Mouse (Mus musculus): ENCODE measurements around the gene Ppp1r9b. TPM values are rescaled to one million over a fixed set of nuclear protein-coding genes. Genes with fewer than 3 reads are reported as not detected.
"Not testable (repeated sequence)": the region's sequence is repeated elsewhere in the genome, so short reads cannot be mapped to it uniquely, and the experiment has no call there.

Ppp1r9b gene
- polyA plus RNA-seq, 1 experiment from 2014 or later = 5.6 TPM

DNA sequence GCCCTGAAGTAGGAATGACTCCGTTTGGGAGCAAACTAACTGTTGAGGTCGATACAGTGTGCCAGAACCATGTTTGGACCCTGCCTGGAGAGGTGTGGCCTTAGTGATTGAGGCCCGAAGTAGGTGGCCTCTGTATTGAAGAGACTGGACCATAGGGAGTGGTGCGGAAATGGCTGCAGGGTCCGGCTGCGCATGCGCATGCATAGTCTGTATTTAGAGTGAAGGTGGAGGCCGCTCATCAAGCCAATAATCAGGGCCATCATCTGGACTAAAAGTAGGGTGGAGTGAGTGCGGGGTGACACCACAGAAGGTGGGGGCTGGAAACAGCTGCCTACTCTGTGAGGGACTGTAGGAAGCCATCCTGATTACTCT, 33.2 kb upstream of the Ppp1r9b start:
- no peak for ATAC-seq
- H3K4me3 ChIP-seq (ENCODE audit: low read length) = no peak overlapping the region
- peak overlapping the region; percentile 30; the same call in 1 of the 2 replicates for H3K27ac ChIP-seq (ENCODE audit: low read length)
- no peaks in the 10 kb centered on the region for H3K9me3 ChIP-seq (ENCODE audit: control insufficient read depth, low read length)
- no peaks in the 10 kb centered on the region for H3K36me3 ChIP-seq (ENCODE audit: control insufficient read depth, insufficient read depth, low read length)
- 83% methylated on average over 9 of the region's 9 CpGs for WGBS
- peaks cover 16% of the 10 kb centered on the region for H3K4me1 ChIP-seq (ENCODE audit: control insufficient read depth, insufficient read depth, low read length)
- no peaks in the 10 kb centered on the region for H3K27me3 ChIP-seq (replicated peaks; ENCODE audit: control insufficient read depth, insufficient read depth, low read length)
- no peak overlapping the region for H3K4me2 ChIP-seq (ENCODE audit: low read depth, low read length)
- H3K9ac ChIP-seq (ENCODE audit: low read depth, low read length) = peak overlapping the region; percentile 26; the same call in 1 of the 2 replicates

DNA sequence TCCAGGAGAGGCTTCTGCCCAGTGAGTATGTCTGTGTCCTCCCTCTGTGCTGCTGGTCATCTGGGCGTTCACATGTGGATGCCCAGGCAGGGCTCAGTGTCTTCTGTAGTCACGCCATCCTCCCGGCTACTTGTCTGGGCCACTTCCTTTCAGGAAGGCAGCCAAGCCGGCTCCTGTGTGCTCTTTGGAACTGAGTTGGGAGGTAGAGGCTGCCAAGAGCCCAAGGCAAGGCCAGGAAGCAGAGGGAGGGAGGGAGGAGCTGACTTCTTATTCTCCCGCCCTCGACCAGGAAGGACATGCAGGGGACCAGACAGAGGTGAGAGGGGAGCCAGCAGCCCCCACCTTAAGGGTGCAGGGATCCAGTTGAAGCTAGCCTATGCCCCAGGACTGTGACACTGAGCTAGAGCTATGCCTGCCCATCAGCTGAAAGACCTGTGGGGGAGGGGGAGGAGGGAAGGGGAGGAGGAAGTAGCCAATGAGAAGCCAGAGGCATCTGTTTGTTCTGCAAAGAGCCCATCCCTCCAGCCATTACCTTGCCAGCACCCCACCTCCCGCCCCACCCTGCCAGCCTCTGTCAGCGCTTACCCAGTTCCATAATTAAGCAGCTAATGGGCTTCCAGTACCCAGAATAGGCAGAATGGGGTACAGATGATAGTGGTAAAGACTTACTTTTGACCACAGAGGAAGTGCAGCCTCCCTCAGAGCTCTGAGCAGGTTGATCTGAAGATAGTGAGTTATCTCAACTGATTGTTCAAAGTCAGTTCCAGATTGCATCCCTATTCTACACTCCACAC, 32.6 kb upstream of the Ppp1r9b start:
- 9% methylated on average over 8 of the region's 8 CpGs for WGBS
- peaks cover 18% of the 10 kb centered on the region for H3K4me1 ChIP-seq (ENCODE audit: control insufficient read depth, insufficient read depth, low read length)
- no peaks in the 10 kb centered on the region for H3K9me3 ChIP-seq (ENCODE audit: control insufficient read depth, low read length)
- H3K27ac ChIP-seq (ENCODE audit: low read length) = peak overlapping the region; percentile 30; the same call in 1 of the 2 replicates
- no peak overlapping the region for H3K4me3 ChIP-seq (ENCODE audit: low read length)
- no peak overlapping the region for H3K4me2 ChIP-seq (ENCODE audit: low read depth, low read length)
- ATAC-seq = peak; percentile 75
- H3K36me3 ChIP-seq (ENCODE audit: control insufficient read depth, insufficient read depth, low read length) = no peaks in the 10 kb centered on the region
- H3K9ac ChIP-seq (ENCODE audit: low read depth, low read length) = peak overlapping the region; percentile 26; the same call in 1 of the 2 replicates
- no peaks in the 10 kb centered on the region for H3K27me3 ChIP-seq (replicated peaks; ENCODE audit: control insufficient read depth, insufficient read depth, low read length)

DNA sequence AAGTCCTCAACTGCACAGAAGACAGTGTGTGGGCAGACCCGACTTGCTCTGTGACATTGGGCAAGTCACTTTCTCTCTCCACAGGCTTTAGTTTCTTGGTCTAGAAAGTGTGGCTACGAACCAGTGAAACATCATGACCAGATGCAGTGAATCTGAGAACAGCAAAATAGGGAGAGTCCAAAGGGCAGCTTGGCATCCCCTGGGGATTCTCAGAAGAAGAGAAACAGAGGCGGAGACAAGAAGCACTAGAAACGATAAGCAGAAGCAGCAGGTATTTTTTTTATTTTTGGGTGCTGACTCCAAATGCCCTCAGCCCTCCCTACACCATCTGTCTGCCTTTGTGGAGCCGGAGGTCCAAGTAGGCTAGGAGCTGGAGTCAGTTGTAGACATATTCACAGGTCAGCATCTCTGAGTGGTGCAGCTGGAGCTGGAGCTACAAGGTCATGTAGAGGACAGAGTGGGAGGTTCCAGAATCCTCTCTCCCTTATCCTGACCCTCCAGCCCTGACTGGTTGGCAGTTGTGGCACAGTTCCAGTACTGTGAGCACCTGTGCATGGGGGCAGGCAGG, 28.2 kb upstream of the Ppp1r9b start:
- Histone ChIP-seq H3K4me3 (ENCODE audit: low read length) (no peak overlapping the region), H3K4me1 (ENCODE audit: control insufficient read depth, insufficient read depth, low read length) (peaks cover 16% of the 10 kb centered on the region), H3K4me2 (ENCODE audit: low read depth, low read length) (no peak overlapping the region), H3K36me3 (ENCODE audit: control insufficient read depth, insufficient read depth, low read length) (no peaks in the 10 kb centered on the region), H3K27ac (ENCODE audit: low read length) (no peak overlapping the region), H3K9me3 (ENCODE audit: control insufficient read depth, low read length) (no peaks in the 10 kb centered on the region), H3K27me3 (replicated peaks; ENCODE audit: control insufficient read depth, insufficient read depth, low read length) (no peaks in the 10 kb centered on the region), H3K9ac (ENCODE audit: low read depth, low read length) (no peak overlapping the region)
- WGBS = 62% methylated on average over 5 of the region's 5 CpGs
- 0 out of 2 replicates have a peak, but pooled peaks have one; percentile 25 for ATAC-seq

DNA sequence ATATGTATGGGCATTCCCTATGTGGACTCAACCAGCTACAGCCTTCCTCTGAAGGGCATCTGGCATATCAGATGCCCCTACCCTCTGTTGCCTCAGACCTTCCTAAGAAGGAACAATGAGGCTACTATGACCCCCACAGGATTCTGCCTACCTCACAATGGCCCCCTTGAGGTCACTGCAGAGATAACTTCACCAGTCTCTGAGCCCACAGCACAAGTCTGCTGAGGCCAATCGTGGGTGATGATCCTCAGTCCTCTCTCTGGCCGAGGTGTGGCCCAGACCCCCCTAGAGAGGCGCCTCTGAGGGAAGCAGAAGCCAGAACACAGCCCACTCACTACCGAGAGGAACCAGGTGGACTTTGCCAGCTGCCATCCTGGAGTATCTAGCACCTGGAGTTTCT, 23.4 kb upstream of the Ppp1r9b start, which contains the start of gene Hils1:
Gene Hils1, plus strand, starts transcription at position 175 of the 400 bp plus-strand sequence.
- Histone ChIP-seq H3K9ac (ENCODE audit: low read depth, low read length) (no peak within 1 kb of the TSS), H3K36me3 (ENCODE audit: control insufficient read depth, insufficient read depth, low read length) (no peaks in the 10 kb centered on the region), H3K27me3 (replicated peaks; ENCODE audit: control insufficient read depth, insufficient read depth, low read length) (no peaks in the 10 kb centered on the region; the same call in 1 of the 2 replicates), H3K4me1 (ENCODE audit: control insufficient read depth, insufficient read depth, low read length) (peaks cover 5% of the 10 kb centered on the region; the same call in 1 of the 2 replicates), H3K27ac (ENCODE audit: low read length) (no peak within 1 kb of the TSS), H3K4me2 (ENCODE audit: low read depth, low read length) (no peak within 1 kb of the TSS), H3K9me3 (ENCODE audit: control insufficient read depth, low read length) (no peaks in the 10 kb centered on the region), H3K4me3 (ENCODE audit: low read length) (no peak within 1 kb of the TSS)
- WGBS = 36% methylated on average over 4 of the region's 4 CpGs
- no peak for ATAC-seq

DNA sequence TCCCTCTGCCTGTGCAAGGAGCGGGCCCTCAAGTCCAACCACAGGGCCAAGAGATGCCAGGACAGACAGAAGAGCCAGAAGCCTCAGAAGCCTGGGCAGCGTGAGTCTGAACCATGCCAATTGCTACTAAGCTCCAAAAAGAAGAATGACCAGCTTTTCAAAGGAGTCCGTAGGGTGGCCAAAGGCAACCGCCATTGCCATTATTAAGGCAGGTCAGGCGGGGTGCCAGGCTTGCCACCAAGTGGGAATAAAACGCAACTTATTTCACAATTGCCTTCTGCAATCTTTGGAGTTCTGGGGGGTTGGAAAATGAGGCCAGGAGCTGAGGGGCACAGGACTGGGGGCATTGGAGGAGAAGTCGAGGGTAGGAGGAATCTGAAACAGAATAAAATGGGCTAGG, 22.6 kb upstream of the Ppp1r9b start:
- H3K36me3 ChIP-seq (ENCODE audit: control insufficient read depth, insufficient read depth, low read length) = no peaks in the 10 kb centered on the region
- no peak overlapping the region for H3K27ac ChIP-seq (ENCODE audit: low read length)
- H3K4me2 ChIP-seq (ENCODE audit: low read depth, low read length) = no peak overlapping the region
- no peak for ATAC-seq
- no peak overlapping the region for H3K9ac ChIP-seq (ENCODE audit: low read depth, low read length)
- H3K4me3 ChIP-seq (ENCODE audit: low read length) = no peak overlapping the region
- H3K4me1 ChIP-seq (ENCODE audit: control insufficient read depth, insufficient read depth, low read length) = no peaks in the 10 kb centered on the region
- H3K27me3 ChIP-seq (replicated peaks; ENCODE audit: control insufficient read depth, insufficient read depth, low read length) = no peaks in the 10 kb centered on the region; the same call in 1 of the 2 replicates
- no peaks in the 10 kb centered on the region for H3K9me3 ChIP-seq (ENCODE audit: control insufficient read depth, low read length)
- WGBS = 78% methylated on average over 7 of the region's 7 CpGs

DNA sequence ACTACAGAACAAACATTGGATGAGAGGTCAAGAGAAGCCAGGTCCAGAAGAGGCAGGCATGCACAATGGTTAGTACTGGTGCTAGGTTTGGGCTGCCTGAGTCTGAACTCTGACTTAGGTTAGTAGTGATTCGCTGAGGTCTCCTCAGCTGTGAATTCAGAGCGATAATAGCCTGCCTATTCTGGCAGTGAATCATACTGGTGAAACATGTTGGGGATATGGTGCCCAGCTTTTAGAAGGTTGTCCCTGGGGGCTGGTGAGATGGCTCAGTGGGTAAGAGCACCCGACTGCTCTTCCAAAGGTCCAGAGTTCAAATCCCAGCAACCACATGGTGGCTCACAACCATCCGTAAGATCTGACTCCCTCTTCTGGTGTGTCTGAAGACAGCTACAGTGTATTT, 21.1 kb upstream of the Ppp1r9b start:
- H3K9me3 ChIP-seq (ENCODE audit: control insufficient read depth, low read length); H3K4me2 ChIP-seq (ENCODE audit: low read depth, low read length); H3K4me1 ChIP-seq (ENCODE audit: control insufficient read depth, insufficient read depth, low read length); H3K9ac ChIP-seq (ENCODE audit: low read depth, low read length); H3K27ac ChIP-seq (ENCODE audit: low read length); H3K4me3 ChIP-seq (ENCODE audit: low read length); ATAC-seq; H3K27me3 ChIP-seq (replicated peaks; ENCODE audit: control insufficient read depth, insufficient read depth, low read length); H3K36me3 ChIP-seq (ENCODE audit: control insufficient read depth, insufficient read depth, low read length): not testable (repeated sequence)
- 89% methylated on average over 4 of the region's 4 CpGs for WGBS

DNA sequence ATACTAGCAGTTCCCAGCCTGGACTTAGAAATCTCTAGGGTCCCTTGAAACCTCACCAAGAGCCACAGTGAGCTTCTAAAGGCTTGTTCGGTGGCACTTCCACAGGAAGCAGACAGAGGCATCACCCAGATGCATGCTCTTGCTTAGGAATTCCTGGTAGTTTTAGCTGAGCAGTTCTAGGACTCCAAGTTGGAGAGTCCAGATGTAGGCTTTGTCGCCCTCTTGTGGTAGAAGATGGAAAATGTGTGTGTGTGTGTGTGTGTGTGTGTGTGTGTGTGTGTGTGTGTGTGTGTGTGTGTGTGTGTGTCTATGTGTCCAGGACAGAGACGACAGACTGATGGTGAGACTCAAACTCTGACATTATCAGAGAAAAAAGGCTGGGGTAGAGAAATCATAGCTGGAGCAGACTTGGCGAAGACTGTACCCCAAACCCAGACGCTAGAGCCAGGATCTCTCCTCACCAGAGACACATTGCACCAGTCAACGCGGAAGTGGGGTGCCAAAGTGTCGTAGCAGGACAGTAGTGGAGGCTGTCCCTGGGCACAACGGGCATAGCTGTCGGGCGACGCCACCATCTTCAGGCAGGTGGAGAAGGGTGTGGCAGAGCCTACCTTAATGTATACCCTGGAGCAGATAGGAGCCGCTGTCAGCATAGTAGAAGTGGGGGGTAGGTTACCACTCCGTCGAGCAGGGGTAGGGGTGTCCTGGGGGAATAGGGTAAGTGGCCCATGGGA, 20.5 kb upstream of the Ppp1r9b start:
- no peaks in the 10 kb centered on the region for H3K4me1 ChIP-seq (ENCODE audit: control insufficient read depth, insufficient read depth, low read length)
- no peak overlapping the region for H3K9ac ChIP-seq (ENCODE audit: low read depth, low read length)
- H3K4me2 ChIP-seq (ENCODE audit: low read depth, low read length) = no peak overlapping the region
- WGBS = 56% methylated on average over 15 of the region's 15 CpGs
- no peaks in the 10 kb centered on the region for H3K36me3 ChIP-seq (ENCODE audit: control insufficient read depth, insufficient read depth, low read length)
- no peaks in the 10 kb centered on the region; the same call in 1 of the 2 replicates for H3K27me3 ChIP-seq (replicated peaks; ENCODE audit: control insufficient read depth, insufficient read depth, low read length)
- no peaks in the 10 kb centered on the region for H3K9me3 ChIP-seq (ENCODE audit: control insufficient read depth, low read length)
- no peak overlapping the region for H3K4me3 ChIP-seq (ENCODE audit: low read length)
- ATAC-seq = peak; percentile 37; the same call in 1 of the 2 replicates
- H3K27ac ChIP-seq (ENCODE audit: low read length) = no peak overlapping the region

DNA sequence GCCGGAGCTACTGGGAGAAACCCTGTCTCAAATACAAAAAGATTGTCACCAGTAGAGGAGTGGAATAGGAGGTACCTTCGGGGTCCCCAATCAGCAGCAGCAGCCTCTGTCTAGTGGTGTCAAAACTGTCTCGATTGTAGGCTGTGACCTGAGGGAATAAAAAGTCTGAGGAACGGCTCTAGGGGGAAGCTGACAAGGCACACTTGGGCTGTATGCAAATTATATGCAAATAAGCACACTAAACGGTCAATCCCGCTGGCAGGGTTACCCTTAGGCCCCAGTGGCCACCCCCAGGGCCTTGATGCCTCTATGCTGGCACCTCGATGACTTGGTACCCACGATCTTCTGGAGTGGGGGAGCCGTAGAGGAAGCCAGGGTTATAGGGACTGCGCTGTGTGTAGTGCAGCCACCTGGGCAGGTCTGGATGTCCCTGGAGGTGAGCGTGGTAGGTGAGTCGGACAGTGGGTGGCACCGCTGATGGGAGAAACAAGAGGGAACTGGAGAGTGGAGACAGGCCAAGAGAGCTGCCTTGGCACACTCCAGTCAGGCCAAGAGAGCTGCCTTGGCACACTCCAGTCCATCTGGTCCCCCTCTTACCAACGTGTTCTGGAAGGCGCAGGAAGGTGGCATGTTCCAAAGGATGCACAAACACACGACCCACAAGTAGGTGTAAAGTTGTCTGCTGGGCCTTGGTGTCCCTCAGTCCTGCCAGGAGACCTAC, 18.8 kb upstream of the Ppp1r9b start:
- H3K36me3 ChIP-seq (ENCODE audit: control insufficient read depth, insufficient read depth, low read length) = no peaks in the 10 kb centered on the region
- H3K9ac ChIP-seq (ENCODE audit: low read depth, low read length) = no peak overlapping the region
- H3K27me3 ChIP-seq (replicated peaks; ENCODE audit: control insufficient read depth, insufficient read depth, low read length) = no peaks in the 10 kb centered on the region; the same call in 1 of the 2 replicates
- H3K4me2 ChIP-seq (ENCODE audit: low read depth, low read length) = no peak overlapping the region
- H3K4me3 ChIP-seq (ENCODE audit: low read length) = no peak overlapping the region
- H3K9me3 ChIP-seq (ENCODE audit: control insufficient read depth, low read length) = no peaks in the 10 kb centered on the region
- WGBS = 65% methylated on average over 16 of the region's 16 CpGs
- no peak for ATAC-seq
- no peak overlapping the region for H3K27ac ChIP-seq (ENCODE audit: low read length)
- no peaks in the 10 kb centered on the region for H3K4me1 ChIP-seq (ENCODE audit: control insufficient read depth, insufficient read depth, low read length)

DNA sequence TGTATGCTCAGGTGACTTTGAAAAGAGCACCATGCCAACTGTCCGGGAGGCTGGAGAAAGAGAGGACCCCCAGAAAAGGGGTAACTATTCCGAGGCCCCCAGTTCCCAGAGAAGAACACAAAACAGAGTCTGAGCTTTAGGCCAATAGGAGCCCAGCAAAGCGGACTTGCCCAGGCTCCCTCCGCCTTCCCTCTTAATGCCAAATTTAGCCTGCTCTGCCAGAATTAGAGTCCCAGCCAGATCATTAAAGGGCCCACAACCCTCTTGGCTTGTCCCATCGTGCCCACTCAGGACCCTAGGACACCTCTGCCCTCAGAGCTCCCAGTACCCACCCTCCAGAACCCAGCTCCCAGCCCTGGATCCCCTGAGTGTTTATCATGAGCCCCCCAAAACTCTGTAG, 17.9 kb upstream of the Ppp1r9b start:
- ATAC-seq = no peak
- Histone ChIP-seq H3K4me2 (ENCODE audit: low read depth, low read length) (no peak overlapping the region), H3K4me3 (ENCODE audit: low read length) (no peak overlapping the region), H3K27ac (ENCODE audit: low read length) (no peak overlapping the region), H3K27me3 (replicated peaks; ENCODE audit: control insufficient read depth, insufficient read depth, low read length) (no peaks in the 10 kb centered on the region; the same call in 1 of the 2 replicates), H3K36me3 (ENCODE audit: control insufficient read depth, insufficient read depth, low read length) (no peaks in the 10 kb centered on the region), H3K9me3 (ENCODE audit: control insufficient read depth, low read length) (no peaks in the 10 kb centered on the region), H3K9ac (ENCODE audit: low read depth, low read length) (no peak overlapping the region), H3K4me1 (ENCODE audit: control insufficient read depth, insufficient read depth, low read length) (no peaks in the 10 kb centered on the region)
- WGBS = 68% methylated on average over 5 of the region's 5 CpGs

Data from intestine, embryonic 16.5 days (tissue).